Mouse (Mus musculus) intestine, postnatal 0 days (tissue): ENCODE data around the gene Tlr12. TPM values are rescaled to one million over a fixed set of nuclear protein-coding genes. Genes with fewer than 3 reads are reported as not detected.
A peak's percentile ranks its signal among the peaks of the same experiment; 100 is the strongest.

Source experiments
- ATAC-seq: fragments of 200-750 bp; cut with Nextera tagmentation; 2 replicates; pipeline ENCODE4 v1.8.0; 2017; ENCODE audit warnings: mild to moderate bottlenecking, moderate TSS enrichment, moderate library complexity
- H3K27ac ChIP-seq: fragments of 300-500 bp; sonication (generic); 2 replicates; pipeline ENCODE4 v1.5.1; 2014; ENCODE audit warnings: mild to moderate bottlenecking, low read depth, low read length, moderate library complexity
- H3K27me3 ChIP-seq: fragments of 300-500 bp; sonication (generic); replicated peaks from 2 replicates; pipeline ENCODE4 v1.6.1; 2014; ENCODE audit warnings: low read length, mixed read lengths; ENCODE audit not compliant: control insufficient read depth, insufficient read depth
- H3K36me3 ChIP-seq: fragments of 300-500 bp; sonication (generic); 2 replicates; pipeline ENCODE4 v1.6.1; 2014; ENCODE audit warnings: mild to moderate bottlenecking, moderate library complexity; ENCODE audit not compliant: control insufficient read depth, insufficient read depth
- H3K4me1 ChIP-seq: fragments of 300-500 bp; sonication (generic); replicated peaks from 2 replicates; pipeline ENCODE4 v1.6.1; 2014; ENCODE audit warnings: antibody characterized with exemption, low read length, mixed read lengths; ENCODE audit not compliant: control insufficient read depth, insufficient read depth
- H3K4me2 ChIP-seq: fragments of 300-500 bp; sonication (generic); replicated peaks from 2 replicates; pipeline ENCODE4 v1.6.1; 2014; ENCODE audit warnings: low read depth, mild to moderate bottlenecking, moderate library complexity
- H3K4me3 ChIP-seq: fragments of 300-500 bp; sonication (generic); 2 replicates; pipeline ENCODE4 v1.5.1; 2014; ENCODE audit warnings: low read depth, low read length
- H3K9ac ChIP-seq: fragments of 300-500 bp; sonication (generic); 2 replicates; pipeline ENCODE4 v1.6.1; 2014; ENCODE audit warnings: mild to moderate bottlenecking, low read depth, low read length
- H3K9me3 ChIP-seq: fragments of 300-500 bp; sonication (generic); 2 replicates; pipeline ENCODE4 v1.6.1; 2016; ENCODE audit warnings: mixed run types; ENCODE audit not compliant: control insufficient read depth
- CTCF ChIP-seq: sonication (generic); IDR thresholded peaks from 2 replicates; pipeline ENCODE4 v1.5.1; 2016; ENCODE audit warnings: low read depth, mild to moderate bottlenecking, control low read depth, antibody characterized with exemption, moderate library complexity
- WGBS: fragments of 180-500 bp; shearing (Covaris S2); extraction: QIAGEN DNeasy Blood & Tissue Kit; methylation state at CpG from one replicate; pipeline ENCODE4 v1.1.7; 2014; 5-methylcytosine and 5-hydroxymethylcytosine counted together
- polyA plus RNA-seq: library from polyadenylated mRNA; unstranded; fragments of >200 nt; fragmentation: Nextera tagmentation; extraction: Ambion mirVana; gene quantifications from 2 replicates; pipeline ENCODE4 v1.2.1, GENCODE M21; 2015

Tlr12 gene
- polyA plus RNA-seq, 1 experiment from 2014 or later, result 2.1 TPM

DNA sequence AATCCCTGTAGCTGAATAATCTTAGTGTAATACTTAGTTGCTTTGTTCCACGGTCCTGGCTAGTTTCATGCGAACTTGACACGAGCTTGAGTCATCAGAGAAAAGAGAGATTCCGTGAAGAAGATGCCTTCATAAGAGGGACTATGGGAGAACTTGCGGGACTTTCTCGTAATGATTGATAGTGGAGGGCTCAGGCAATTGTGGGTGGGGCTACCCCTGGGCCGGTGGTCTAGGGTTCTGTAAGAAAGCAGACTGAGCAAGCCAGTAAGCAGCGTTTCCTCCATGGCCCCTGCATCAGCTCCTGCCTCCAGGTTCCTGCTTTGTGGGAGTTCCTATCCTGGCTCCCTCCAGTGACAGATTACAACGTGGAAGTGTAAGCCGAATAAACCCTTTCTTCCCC lies 7.7 kb downstream of the Tlr12 start:
- Histone ChIP-seq H3K9ac (no peak overlapping the region), H3K4me3 (peak overlapping the region; percentile 64; the same call in 1 of the 2 replicates), H3K27me3 (no peaks in the 10 kb centered on the region), H3K4me1 (no peaks in the 10 kb centered on the region), H3K27ac (no peak overlapping the region), H3K9me3 (no peaks in the 10 kb centered on the region), H3K36me3 (no peaks in the 10 kb centered on the region), H3K4me2 (peak overlapping the region; percentile 85)
- 18% methylated on average over 10 of the region's 10 CpGs for WGBS
- no peak for ATAC-seq
- TF ChIP-seq CTCF, result no peak

DNA sequence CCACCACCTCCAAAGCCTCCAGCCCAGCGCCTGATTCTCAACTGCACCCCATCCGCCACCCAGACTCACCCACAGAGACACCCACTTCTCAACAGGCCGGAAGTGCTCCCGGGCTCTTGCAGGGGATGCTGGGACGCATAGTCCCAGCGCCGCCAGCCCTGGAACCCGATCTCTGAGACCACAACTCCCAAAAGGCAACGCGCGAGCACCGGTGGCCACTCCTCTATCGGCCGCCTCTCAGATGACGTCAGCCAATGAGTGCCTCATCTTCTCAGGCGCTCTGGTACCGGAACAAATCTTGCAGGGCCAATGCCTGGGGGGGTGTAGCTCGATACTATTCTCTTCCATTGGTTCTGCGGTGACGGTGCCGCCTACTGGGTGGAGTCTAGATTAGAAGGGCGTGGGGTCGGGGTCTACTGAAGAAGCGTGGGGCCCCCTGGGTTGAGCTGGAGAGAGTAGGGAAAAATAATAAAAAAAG lies 8.5 kb downstream of the Tlr12 start, which contains the start of gene Zscan20:
Gene Zscan20, minus strand, starts transcription at position 174 of the 478 bp plus-strand sequence.
- Histone ChIP-seq H3K4me2 (peak within 1 kb of the TSS; percentile 85), H3K4me1 (no peaks in the 10 kb centered on the region), H3K4me3 (peak within 1 kb of the TSS; percentile 64), H3K36me3 (no peaks in the 10 kb centered on the region), H3K27ac (no peak within 1 kb of the TSS), H3K27me3 (no peaks in the 10 kb centered on the region), H3K9me3 (no peaks in the 10 kb centered on the region), H3K9ac (peak within 1 kb of the TSS; percentile 28; the same call in 1 of the 2 replicates)
- WGBS, result under 1% methylated on average over 24 of the region's 24 CpGs
- peak; percentile 43 for TF ChIP-seq CTCF
- ATAC-seq, result peak; percentile 97

GRCm38 (mm10) chr4:128609276-128609924 lies 9.0 kb downstream of the Tlr12 start:
- no peaks in the 10 kb centered on the region for H3K4me1 ChIP-seq
- H3K4me2 ChIP-seq, result peak overlapping the region; percentile 85
- TF ChIP-seq CTCF, result no peak
- ATAC-seq, result peak; percentile 3; the same call in 1 of the 2 replicates
- H3K9me3 ChIP-seq, result no peaks in the 10 kb centered on the region
- peaks cover 2% of the 10 kb centered on the region; the same call in 1 of the 2 replicates for H3K36me3 ChIP-seq
- 2% methylated on average over 24 of the region's 27 CpGs for WGBS
- no peak overlapping the region for H3K27ac ChIP-seq
- H3K27me3 ChIP-seq, result no peaks in the 10 kb centered on the region
- H3K4me3 ChIP-seq, result peak overlapping the region; percentile 64
- H3K9ac ChIP-seq, result 0 out of 2 replicates have a peak overlapping the region, but pooled peaks have one; percentile 13

DNA sequence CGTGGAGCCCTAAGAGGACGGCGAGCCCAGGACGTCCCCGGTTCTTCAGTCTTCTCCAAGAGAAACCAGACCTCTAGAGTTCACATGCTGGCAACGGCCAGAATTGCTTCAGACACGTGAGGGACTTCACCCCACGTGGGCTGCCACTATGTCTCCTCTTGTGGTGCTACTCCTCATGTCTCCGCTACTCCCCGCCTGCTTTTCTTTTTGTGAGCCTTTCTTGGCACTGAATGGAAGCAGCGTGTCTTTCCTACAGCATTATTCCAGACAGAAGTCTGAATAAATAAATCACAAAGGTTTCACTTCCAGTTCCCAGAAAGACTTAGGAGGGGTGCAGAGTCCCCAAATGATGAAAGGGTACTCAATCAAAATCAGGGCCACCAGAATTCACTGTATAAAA lies 10.8 kb downstream of the Tlr12 start:
- Histone ChIP-seq H3K4me1 (no peaks in the 10 kb centered on the region), H3K27me3 (no peaks in the 10 kb centered on the region), H3K36me3 (peaks cover 10% of the 10 kb centered on the region; the same call in 1 of the 2 replicates), H3K9ac (no peak overlapping the region), H3K4me2 (no peak overlapping the region), H3K27ac (no peak overlapping the region), H3K9me3 (no peaks in the 10 kb centered on the region), H3K4me3 (no peak overlapping the region)
- WGBS, result 72% methylated on average over 11 of the region's 11 CpGs
- no peak for TF ChIP-seq CTCF
- ATAC-seq, result no peak

DNA sequence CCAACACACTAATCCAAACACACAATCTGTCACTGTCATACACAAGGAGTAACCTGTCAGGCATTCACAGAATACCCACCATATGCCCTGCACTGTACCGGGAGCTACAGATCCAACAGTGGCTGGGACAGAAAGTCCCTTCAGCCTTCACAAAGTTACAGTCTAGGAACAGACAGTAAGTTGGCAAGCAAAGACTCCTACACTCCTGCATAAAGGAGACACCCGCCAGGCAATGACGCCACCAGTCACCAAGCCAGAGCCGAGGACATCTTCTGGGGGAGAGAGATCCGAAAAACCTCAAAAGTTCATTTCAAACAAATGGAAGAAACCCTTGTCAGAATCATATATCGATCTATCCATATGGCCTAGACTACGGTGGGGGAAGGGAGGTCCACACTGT lies 11.8 kb downstream of the Tlr12 start:
- ATAC-seq, result no peak
- WGBS, result 96% methylated on average over 7 of the region's 7 CpGs

GRCm38 (mm10) chr4:128597801-128598560 lies 20.4 kb downstream of the Tlr12 start:
- Histone ChIP-seq H3K27me3 (no peaks in the 10 kb centered on the region), H3K36me3 (peaks cover 3% of the 10 kb centered on the region; the same call in 1 of the 2 replicates), H3K4me1 (0 out of 2 replicates have a peak, but pooled peaks cover 3% of the 10 kb centered on the region), H3K4me2 (no peak overlapping the region; the same call in 1 of the 2 replicates), H3K27ac (no peak overlapping the region), H3K4me3 (no peak overlapping the region), H3K9me3 (no peaks in the 10 kb centered on the region), H3K9ac (no peak overlapping the region)
- peak; percentile 74 for ATAC-seq
- no peak for TF ChIP-seq CTCF
- 25% methylated on average over 12 of the region's 12 CpGs for WGBS

More for the DNA sequence above, 11.8 kb downstream of the Tlr12 start:
- Histone ChIP-seq H3K27me3 (no peaks in the 10 kb centered on the region), H3K4me1 (no peaks in the 10 kb centered on the region), H3K4me3 (no peak overlapping the region), H3K9ac (no peak overlapping the region), H3K9me3 (no peaks in the 10 kb centered on the region), H3K36me3 (peaks cover 10% of the 10 kb centered on the region; the same call in 1 of the 2 replicates), H3K4me2 (no peak overlapping the region), H3K27ac (no peak overlapping the region)
- TF ChIP-seq CTCF, result no peak
